Mouse (Mus musculus) frontal cortex, postnatal 14 days (tissue): ENCODE results near the gene Osbpl3.

Experiments used
- DNase-seq, 2 experiments: peaks; one replicate each; pipeline ENCODE4 v3.0.0; 2022; ENCODE audit warnings: low spot score in 2 of 2

The Osbpl3 gene

DNA sequence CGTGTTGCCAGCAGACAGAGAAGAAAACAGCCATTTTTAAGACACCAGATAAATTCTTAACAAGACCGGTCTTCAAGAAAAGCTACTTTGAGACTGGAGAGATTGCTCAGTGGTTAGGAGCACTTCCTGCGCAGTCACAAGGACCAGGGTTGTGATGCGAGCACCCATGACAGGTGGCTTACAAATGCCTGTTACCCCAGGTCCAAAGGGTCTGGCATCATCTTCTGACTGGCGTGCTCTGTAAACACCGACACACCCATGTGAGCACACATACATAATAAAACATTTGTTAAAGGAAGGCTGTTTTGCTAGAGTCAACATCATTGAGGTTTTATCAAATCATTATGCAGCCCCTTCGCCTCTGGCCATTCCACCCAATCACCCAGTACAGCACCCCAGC lies 176.4 kb downstream of the Osbpl3 start:
- no peak for DNase-seq

DNA sequence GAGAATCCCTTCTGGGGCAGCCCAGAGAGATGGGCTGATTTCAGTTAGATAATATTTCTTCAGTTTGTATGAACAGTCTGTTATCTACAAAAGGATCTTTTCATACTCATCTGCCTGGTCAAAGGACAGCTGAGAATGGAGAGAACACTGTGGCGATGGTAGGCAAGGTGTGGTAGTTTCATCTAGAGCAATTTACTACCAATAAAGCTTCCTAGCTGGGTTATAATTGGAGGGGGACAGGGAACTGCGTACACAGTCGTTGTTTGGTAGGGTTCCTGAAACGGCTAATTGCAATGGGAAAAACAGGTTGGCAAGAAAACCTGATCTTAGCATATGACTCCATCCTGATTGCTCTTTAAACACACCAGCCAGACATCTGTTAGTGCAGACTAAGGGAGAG lies 182.1 kb downstream of the Osbpl3 start:
- DNase-seq = no peak

DNA sequence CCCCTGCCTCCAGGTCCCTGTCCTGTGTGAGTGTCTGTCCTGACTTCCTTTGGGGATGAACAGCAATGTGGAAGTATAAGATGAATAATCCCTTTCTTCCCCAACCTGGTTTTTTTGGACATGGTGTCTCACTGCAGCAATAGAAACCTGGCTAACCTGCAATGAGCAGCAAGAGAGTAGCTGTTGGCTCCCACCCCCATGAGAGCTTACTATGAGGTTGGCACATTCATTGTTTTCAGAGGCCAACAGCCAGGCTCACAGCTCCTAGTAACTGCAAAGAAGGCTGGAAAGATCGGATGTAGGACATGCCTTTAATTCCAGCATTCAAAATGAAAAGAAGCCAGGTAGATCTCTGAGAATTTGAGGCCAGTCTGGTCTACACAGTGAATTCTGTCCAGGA lies 182.6 kb downstream of the Osbpl3 start:
- DNase-seq = no peak

DNA sequence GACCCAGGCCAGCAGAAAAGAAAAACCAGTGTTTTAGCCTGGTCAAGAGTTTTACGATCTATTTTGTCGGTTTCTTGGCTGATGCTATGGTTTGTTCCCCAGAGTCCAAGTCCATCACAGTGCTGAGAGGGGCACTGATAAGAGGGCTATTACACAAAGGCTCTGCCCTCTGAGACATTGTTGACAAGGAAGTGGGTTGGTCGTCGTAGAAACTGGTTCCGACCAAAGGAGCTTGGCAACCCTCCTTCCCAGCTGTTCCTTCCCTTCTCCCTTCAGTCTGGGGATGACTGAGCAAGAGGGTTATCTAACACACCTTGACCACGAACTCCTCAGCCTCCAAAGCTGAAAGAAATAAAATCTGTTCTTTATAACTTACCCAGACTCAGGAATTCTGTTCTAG lies 192.3 kb downstream of the Osbpl3 start, which contains the start of gene Gsdme:
Gene Gsdme, minus strand, starts transcription at position 193 of the 400 bp plus-strand sequence.
- DNase-seq = no peak

DNA sequence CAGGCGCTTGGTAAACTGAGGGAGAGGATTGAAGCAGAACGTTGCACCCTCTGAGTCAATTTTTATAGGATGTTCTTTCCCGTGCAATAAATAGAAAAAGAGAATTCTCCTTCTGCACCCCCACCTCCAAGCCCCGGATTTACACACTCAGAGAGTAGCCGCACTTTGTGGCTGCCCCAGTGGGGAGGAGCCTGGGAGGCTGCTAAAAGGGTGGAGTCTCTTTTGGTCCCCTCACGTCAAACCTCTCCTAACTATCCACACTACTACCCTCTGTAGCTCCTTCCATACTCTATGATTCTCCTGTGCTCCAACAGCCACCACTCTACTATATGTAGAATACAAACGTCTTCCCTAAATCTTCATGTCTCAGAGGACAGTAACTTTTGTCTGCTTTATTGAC lies 193.7 kb downstream of the Osbpl3 start:
- no peak for DNase-seq

DNA sequence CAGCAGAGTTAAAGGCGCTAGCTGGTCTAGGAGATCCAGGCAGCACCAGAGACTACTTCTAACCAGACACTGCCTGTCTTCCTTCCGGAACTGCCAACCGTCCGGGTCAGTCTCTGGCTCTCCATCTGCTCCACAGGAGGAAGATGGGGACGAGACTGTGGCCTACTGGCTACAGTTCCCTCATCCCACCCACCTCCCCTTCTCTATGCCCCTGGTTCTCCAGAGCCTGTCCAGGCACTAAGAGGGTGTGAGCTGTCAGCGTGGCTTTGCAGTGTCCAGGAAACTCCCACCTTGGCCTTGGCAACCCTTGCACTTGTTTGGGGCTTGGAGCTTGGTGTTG lies 194.1 kb downstream of the Osbpl3 start:
- no peak for DNase-seq

DNA sequence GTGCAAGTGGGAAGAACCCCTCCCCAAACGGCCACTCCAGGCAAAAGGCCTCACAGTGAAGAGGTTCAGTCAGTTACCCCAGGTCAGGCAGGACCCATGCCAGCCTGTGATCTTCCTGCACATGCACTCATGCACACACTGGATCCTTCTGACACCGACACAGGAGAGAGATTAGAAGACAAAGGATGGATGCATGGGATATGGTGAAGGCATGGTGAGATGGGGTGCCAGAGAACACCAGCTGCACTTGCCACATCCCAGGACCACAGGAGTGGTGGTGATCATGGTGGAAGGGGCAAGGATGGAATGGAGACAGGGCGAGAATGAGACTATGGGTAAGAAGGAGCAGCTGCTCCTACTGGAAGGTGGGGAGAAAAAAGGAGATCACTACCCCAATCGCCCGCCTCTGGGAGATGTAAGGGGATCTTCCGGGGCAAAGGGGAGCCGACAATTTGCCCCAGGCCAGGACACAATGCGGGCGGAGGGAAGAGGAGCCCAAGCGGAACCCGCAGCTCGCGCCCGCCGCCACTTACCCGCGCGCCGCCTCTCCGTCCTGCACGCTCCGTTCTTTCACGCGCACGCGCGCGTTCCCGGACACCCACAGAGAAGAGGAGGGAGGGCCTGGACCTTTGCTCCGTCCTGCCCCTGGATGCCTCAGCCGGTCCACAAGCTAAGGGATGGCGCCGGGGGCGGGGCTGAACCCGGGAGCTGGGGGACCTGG lies 194.6 kb downstream of the Osbpl3 start:
- DNase-seq = peak; percentile 56 to 76

DNA sequence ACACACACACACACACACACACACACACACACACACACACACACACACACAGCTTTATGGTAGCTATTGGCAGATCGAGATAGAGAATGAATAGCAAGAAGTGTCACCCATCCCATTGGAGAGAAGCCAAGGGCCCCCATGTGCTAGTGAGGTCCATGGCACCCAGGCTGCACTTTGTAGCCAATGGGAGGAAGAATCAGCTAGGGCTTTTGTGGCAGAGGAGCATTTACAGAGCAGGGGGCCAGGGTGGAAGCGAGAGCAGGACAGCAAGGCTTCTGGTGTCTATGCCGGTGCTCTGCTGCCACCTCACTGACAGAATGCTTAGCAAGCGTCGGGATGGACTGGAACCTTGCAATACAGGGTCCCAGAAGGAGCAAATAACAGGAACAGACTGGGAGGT lies 200.6 kb downstream of the Osbpl3 start:
- no peak for DNase-seq

DNA sequence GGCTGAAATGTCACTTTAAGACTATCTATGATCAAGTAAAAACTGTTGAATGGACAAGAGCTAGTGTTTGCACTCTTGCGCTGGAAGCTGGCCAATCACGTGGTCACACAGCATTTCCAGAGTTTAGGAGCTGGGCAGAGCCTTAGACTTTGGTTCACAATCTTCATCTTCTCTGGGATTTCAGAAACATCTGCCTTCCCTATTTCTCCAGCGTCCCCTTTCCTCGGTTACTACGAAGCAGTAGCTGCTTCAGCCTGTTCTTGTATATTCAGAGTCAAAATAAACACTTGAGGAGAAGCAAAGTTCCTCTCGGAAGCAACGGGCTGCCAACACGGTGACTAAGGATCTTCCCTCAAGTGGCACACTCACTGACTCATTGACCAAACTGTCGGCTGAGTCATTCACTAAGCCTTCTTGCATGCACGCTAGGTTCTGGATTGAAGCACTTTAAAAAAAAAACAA lies 201.2 kb downstream of the Osbpl3 start:
- DNase-seq = peak; percentile 23 to 30

DNA sequence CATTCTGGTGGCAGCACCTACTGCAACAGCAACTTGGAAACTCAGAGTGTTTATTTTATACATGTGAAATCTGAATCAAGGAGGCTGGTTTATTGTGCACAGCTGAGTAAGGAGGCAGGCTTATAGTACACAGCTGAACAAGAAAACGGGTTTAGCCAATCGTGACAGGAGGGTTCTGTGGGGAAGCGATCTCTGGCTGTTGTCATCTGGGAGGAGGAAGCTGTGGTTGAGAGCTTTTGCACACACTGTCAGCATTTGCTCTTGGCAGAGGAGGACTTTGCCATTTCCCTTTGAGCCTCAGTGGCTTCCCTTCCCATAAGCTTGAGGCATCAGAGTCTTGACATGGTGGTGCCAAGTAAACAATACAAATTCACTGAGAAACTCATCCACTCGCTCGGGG lies 203.3 kb downstream of the Osbpl3 start:
- no peak for DNase-seq

DNA sequence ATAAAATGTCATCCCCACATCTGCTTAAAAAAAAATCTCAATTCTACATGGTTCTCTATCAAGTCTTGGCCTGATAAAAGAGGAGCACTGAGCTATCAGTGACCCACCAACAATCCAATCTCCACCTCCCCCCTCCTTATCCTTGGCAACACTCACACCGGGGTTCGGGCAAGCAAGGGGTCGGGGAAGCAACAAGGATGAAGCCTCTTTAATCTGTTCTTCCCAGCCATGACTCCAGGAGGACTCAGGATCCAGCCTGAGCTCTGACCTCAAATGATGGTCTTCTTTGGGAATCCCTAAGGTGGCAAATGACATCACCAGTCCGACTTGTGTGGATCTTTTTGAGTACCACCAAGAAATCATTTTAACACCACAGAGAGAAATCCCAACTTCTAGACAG lies 208.2 kb downstream of the Osbpl3 start:
- no peak for DNase-seq

DNA sequence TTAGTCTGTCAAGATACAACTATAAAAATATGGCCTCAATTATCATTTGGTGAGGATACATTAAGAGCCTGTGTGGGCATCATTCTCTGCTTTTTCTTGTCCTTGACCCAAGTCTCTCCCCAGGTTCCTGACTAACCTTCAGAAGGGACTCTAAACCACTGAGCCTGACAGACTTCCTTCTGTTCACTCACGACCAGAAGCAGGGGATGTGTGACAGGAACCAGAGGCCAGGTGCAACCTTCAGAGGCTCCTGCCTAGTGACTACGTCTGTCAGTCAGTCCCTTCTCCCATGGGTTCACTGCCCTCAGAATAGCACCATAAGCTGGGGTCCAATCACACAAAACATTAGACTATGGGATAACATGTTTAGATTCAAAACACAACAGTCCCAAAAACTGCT lies 208.6 kb downstream of the Osbpl3 start:
- DNase-seq = no peak

DNA sequence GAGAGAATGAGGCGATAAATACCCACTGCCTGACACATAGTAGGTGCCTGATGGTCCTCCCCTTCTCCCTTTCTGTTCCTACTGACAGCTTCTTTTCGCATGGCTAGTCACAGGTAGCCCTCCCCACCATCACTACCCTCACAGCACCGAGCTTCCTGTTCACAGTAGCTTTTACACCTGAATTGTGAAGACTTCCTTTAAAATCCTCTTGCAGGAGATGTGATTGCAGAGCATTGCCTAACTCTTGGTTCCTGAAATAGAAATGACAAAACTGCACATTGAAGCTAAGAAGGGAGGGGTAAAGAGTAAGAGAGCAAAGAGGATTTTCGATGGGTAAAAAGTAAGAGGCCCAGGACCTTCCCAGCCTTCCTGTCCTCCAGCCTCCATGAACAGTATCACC lies 211.0 kb downstream of the Osbpl3 start:
- DNase-seq = no peak

DNA sequence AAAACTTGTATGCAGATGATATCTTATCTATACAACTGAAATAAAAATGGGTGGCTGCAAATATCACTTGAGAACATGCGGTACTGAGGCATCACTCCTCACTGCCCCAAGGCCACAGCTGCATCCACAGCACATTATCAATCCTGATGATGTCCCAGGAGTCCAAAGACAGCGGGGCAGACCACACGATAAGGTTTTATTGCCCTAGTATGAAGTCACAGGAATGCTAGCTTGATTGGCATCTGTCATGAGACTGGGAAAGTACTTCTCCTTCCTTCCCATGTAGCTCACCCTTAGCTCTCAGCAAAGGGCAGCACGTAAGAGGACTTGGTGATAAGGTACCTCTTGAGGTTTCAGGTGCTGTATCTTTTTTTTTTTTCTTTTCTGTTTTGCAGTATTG lies 211.9 kb downstream of the Osbpl3 start:
- no peak for DNase-seq
